ENCODE assay signal across 8 mouse cellular contexts in genomic region chr7:25376556-25376955, GRCm38 (mm10). TPM values are rescaled to one million over a fixed set of nuclear protein-coding genes. Genes with fewer than 3 reads are reported as not detected.
DNase-seq lines count a peak whose midpoint lies in the region; ATAC-seq and TF ChIP-seq lines count a peak whose summit lies in the region.

No protein-coding gene starts in this region.

- no peaks in the 10 kb centered on the region for H3K9me3 ChIP-seq in E14TG2a.4 (ENCODE audit: low read length)
- H3K9me3 ChIP-seq in forebrain, embryonic 10.5 days: no peaks in the 10 kb centered on the region
- H3K9me3 ChIP-seq in heart, embryonic 15.5 days (replicated peaks): no peaks in the 10 kb centered on the region
- H3K9me3 ChIP-seq in liver, embryonic 11.5 days (ENCODE audit: control insufficient read depth, low read length): no peaks in the 10 kb centered on the region
- H3K9me3 ChIP-seq in neural tube, embryonic 12.5 days: no peaks in the 10 kb centered on the region

- peak overlapping the region; percentile 49 for H3K9ac ChIP-seq in heart, embryonic 15.5 days
- H3K9ac ChIP-seq in liver, embryonic 11.5 days (ENCODE audit: low read depth, low read length): 0 out of 2 replicates have a peak overlapping the region, but pooled peaks have one; percentile 10
- 0 out of 2 replicates have a peak overlapping the region, but pooled peaks have one; percentile 13 for H3K9ac ChIP-seq in neural tube, embryonic 12.5 days

- peaks cover 26% of the 10 kb centered on the region for H3K27me3 ChIP-seq in E14TG2a.4 (ENCODE audit: insufficient read depth, low read length)
- H3K27me3 ChIP-seq in forebrain, embryonic 10.5 days (ENCODE audit: poor library complexity, severe bottlenecking): peaks cover 65% of the 10 kb centered on the region
- H3K27me3 ChIP-seq in heart, embryonic 15.5 days: no peaks in the 10 kb centered on the region
- H3K27me3 ChIP-seq in liver, embryonic 11.5 days (replicated peaks; ENCODE audit: control insufficient read depth, insufficient read depth, low read length): no peaks in the 10 kb centered on the region; the same call in 1 of the 2 replicates
- no peaks in the 10 kb centered on the region for H3K27me3 ChIP-seq in neural tube, embryonic 12.5 days (replicated peaks)

- 4% methylated on average over 17 of the region's 17 CpGs for WGBS in forebrain, embryonic 10.5 days
- 5% methylated on average over 17 of the region's 17 CpGs for WGBS in heart, embryonic 15.5 days
- WGBS in liver, embryonic 11.5 days: 5% methylated on average over 17 of the region's 17 CpGs
- WGBS in neural tube, embryonic 12.5 days: 6% methylated on average over 17 of the region's 17 CpGs

- DNase-seq in c-Kit-positive CD71-negative TER-119-negative erythroid progenitor cells, embryonic 14.5 days (ENCODE audit: low read depth): peak; percentile 45
- peak; percentile 67 for DNase-seq in forebrain, embryonic 10.5 days (ENCODE audit: extremely low spot score, low spot score)
- DNase-seq in kidney, postnatal 25 days: peak; percentile 91 to 92
- DNase-seq in liver, embryonic 11.5 days (ENCODE audit: low spot score): peak; percentile 68
- peak; percentile 83 to 85 for DNase-seq in urinary bladder, postnatal 36 days (ENCODE audit: low spot score in 2 of 2)

- no peak for TF ChIP-seq CTCF in E14TG2a.4 (conservative IDR thresholded peaks at IDR 0.05; ENCODE audit: low read length)

- peaks cover 61% of the 10 kb centered on the region for H3K4me1 ChIP-seq in E14TG2a.4 (replicated peaks; ENCODE audit: low read depth, low read length)
- H3K4me1 ChIP-seq in forebrain, embryonic 10.5 days: peaks cover 39% of the 10 kb centered on the region
- peaks cover 32% of the 10 kb centered on the region for H3K4me1 ChIP-seq in heart, embryonic 15.5 days (replicated peaks)
- H3K4me1 ChIP-seq in liver, embryonic 11.5 days (replicated peaks; ENCODE audit: control insufficient read depth, insufficient read depth, low read length): peaks cover 13% of the 10 kb centered on the region
- peaks cover 9% of the 10 kb centered on the region for H3K4me1 ChIP-seq in neural tube, embryonic 12.5 days

- H3K36me3 ChIP-seq in E14TG2a.4 (ENCODE audit: insufficient read depth, low read length): peaks cover 3% of the 10 kb centered on the region
- H3K36me3 ChIP-seq in forebrain, embryonic 10.5 days (replicated peaks): no peaks in the 10 kb centered on the region; the same call in 1 of the 2 replicates
- no peaks in the 10 kb centered on the region; the same call in 1 of the 2 replicates for H3K36me3 ChIP-seq in heart, embryonic 15.5 days
- no peaks in the 10 kb centered on the region for H3K36me3 ChIP-seq in liver, embryonic 11.5 days (ENCODE audit: control insufficient read depth, insufficient read depth, low read length)
- H3K36me3 ChIP-seq in neural tube, embryonic 12.5 days: peaks cover 13% of the 10 kb centered on the region

- ATAC-seq in heart, embryonic 15.5 days (replicated peaks; ENCODE audit: insufficient number of reproducible peaks, insufficient read depth, low FRiP score, low read depth): peak; percentile 68
- peak; percentile 63 for ATAC-seq in liver, embryonic 11.5 days (replicated peaks; ENCODE audit: low FRiP score)
- peak; percentile 56 for ATAC-seq in neural tube, embryonic 12.5 days (ENCODE audit: low FRiP score, low read depth)

- H3K4me3 ChIP-seq in E14TG2a.4 (replicated peaks; ENCODE audit: low read length): peak overlapping the region; percentile 60
- peak overlapping the region; percentile 42 for H3K4me3 ChIP-seq in forebrain, embryonic 10.5 days
- H3K4me3 ChIP-seq in heart, embryonic 15.5 days: peak overlapping the region; percentile 51
- peak overlapping the region; percentile 17 for H3K4me3 ChIP-seq in liver, embryonic 11.5 days (ENCODE audit: low read depth, low read length)
- peak overlapping the region; percentile 26; the same call in 1 of the 2 replicates for H3K4me3 ChIP-seq in neural tube, embryonic 12.5 days

- H3K27ac ChIP-seq in forebrain, embryonic 10.5 days: no peak overlapping the region
- no peak overlapping the region for H3K27ac ChIP-seq in heart, embryonic 15.5 days
- no peak overlapping the region for H3K27ac ChIP-seq in liver, embryonic 11.5 days (ENCODE audit: low read depth, low read length)
- no peak overlapping the region for H3K27ac ChIP-seq in neural tube, embryonic 12.5 days

- peak overlapping the region; percentile 71 for H3K4me2 ChIP-seq in heart, embryonic 15.5 days
- H3K4me2 ChIP-seq in liver, embryonic 11.5 days: peak overlapping the region; percentile 54
- peak overlapping the region; percentile 50 for H3K4me2 ChIP-seq in neural tube, embryonic 12.5 days (replicated peaks)

RNA-seq across cellular contexts. Expression of gene Cnfn, which starts 7.0 kb away (rescaled TPM):
- polyA plus RNA-seq in forebrain, embryonic 10.5 days (2016; fragmentation: Nextera tagmentation; extraction: Ambion mirVana): not detected in 2 replicates
- 0.22 and 1.1 TPM in 2 replicates for polyA plus RNA-seq in heart, embryonic 15.5 days (2015; fragmentation: Nextera tagmentation; extraction: Ambion mirVana)
- not detected in 2 replicates for polyA plus RNA-seq in liver, embryonic 11.5 days (2014; fragmentation: Nextera tagmentation; extraction: Ambion mirVana)
- not detected in 2 replicates for polyA plus RNA-seq in neural tube, embryonic 12.5 days (2016; fragmentation: Nextera tagmentation; extraction: Ambion mirVana)

RNA-seq across cellular contexts. Expression of gene Lipe, which starts 22.0 kb away (rescaled TPM):
- polyA plus RNA-seq in forebrain, embryonic 10.5 days (2016; fragmentation: Nextera tagmentation; extraction: Ambion mirVana): 7.4 and 7.5 TPM in 2 replicates
- polyA plus RNA-seq in heart, embryonic 15.5 days (2015; fragmentation: Nextera tagmentation; extraction: Ambion mirVana): 5.6 and 7.7 TPM in 2 replicates
- 2.3 and 2.5 TPM in 2 replicates for polyA plus RNA-seq in liver, embryonic 11.5 days (2014; fragmentation: Nextera tagmentation; extraction: Ambion mirVana)
- 10.7 and 11.6 TPM in 2 replicates for polyA plus RNA-seq in neural tube, embryonic 12.5 days (2016; fragmentation: Nextera tagmentation; extraction: Ambion mirVana)

RNA-seq across cellular contexts. Expression of gene Cxcl17, which starts 36.1 kb away (rescaled TPM):
- polyA plus RNA-seq in forebrain, embryonic 10.5 days (2016; fragmentation: Nextera tagmentation; extraction: Ambion mirVana): 0.43 and 0.71 TPM in 2 replicates
- 0.28 and 0.51 TPM in 2 replicates for polyA plus RNA-seq in heart, embryonic 15.5 days (2015; fragmentation: Nextera tagmentation; extraction: Ambion mirVana)
- polyA plus RNA-seq in liver, embryonic 11.5 days (2014; fragmentation: Nextera tagmentation; extraction: Ambion mirVana): 0.38 TPM in 1 of 2 replicates, not detected in the other
- 0.37 and 0.53 TPM in 2 replicates for polyA plus RNA-seq in neural tube, embryonic 12.5 days (2016; fragmentation: Nextera tagmentation; extraction: Ambion mirVana)

RNA-seq across cellular contexts. Expression of gene Megf8, which starts 59.6 kb away (rescaled TPM):
- 15.2 and 16.6 TPM in 2 replicates for polyA plus RNA-seq in forebrain, embryonic 10.5 days (2016; fragmentation: Nextera tagmentation; extraction: Ambion mirVana)
- 6.2 and 9.4 TPM in 2 replicates for polyA plus RNA-seq in heart, embryonic 15.5 days (2015; fragmentation: Nextera tagmentation; extraction: Ambion mirVana)
- polyA plus RNA-seq in liver, embryonic 11.5 days (2014; fragmentation: Nextera tagmentation; extraction: Ambion mirVana): 5.1 and 5.5 TPM in 2 replicates
- polyA plus RNA-seq in neural tube, embryonic 12.5 days (2016; fragmentation: Nextera tagmentation; extraction: Ambion mirVana): 19.1 and 19.6 TPM in 2 replicates
